Mouse (Mus musculus) monocyte, adult 2 months (primary cell): Measurements from ENCODE around the gene Cx3cr1.

Experiments
- DNase-seq, 2 experiments: peaks; one replicate each; pipeline ENCODE4 v3.0.0; 2022; ENCODE audit warnings: low spot score in 2 of 2, low read depth in 1 of 2

Gene Cx3cr1

DNA sequence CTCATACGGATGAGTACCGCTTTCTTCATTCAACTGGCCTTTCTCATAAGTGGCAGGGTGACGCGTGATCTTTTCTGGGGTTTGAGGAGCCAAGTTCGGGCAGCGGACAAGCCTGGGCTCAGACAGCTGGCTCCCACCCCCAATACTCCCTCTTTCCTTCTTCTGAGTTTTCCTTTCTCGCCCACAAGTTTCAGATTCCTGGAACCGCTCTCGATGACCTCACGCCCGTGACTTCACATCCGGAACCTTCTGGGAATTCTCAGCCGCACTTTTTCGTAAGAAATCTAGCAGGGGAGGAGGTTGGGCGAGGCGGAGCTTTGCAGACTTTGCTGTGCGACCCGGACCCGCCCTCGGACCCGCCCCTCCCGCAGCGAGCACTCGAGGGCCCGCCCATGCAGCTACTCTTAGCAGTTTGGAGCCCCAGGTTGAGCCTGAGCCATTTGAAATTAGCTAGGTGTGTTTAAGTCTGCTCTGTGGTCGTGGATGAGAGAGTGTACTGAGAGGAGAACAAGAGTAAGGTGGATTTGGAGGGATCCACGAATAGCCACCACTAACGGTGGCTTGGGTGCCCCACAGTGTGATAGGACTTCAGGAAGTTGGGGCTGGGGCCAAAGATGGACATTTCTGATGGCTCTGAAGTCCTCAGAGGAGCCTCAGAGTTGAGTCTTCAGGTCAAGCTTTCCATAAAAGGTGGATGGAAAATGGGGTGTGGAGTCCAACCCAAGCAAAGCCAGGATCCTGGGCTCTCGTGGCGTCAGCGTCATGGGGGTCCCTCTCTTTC is 67.5 kb downstream of the Cx3cr1 start:
- peak in 1 of 2 experiments; percentile 61 for DNase-seq

DNA sequence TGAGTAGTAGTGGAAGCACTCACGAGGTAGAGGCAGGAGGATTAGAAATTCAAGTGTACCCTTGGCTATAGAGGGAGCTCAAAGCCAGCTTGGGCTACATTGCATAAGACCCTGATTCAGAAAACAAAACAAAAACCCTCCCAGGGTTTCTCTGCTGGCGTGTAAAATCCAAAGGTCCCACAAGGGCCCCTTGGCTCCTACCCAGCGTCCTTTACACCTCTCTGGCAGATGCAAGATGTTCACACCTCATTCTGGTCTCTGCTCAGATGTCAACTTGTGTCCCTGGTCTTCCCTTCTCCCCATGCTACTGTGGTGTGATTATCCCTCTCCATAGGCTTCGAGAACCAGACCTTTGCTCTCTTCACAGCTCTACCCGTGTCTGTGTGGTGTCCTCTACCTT is 68.9 kb downstream of the Cx3cr1 start:
- no peak for DNase-seq

DNA sequence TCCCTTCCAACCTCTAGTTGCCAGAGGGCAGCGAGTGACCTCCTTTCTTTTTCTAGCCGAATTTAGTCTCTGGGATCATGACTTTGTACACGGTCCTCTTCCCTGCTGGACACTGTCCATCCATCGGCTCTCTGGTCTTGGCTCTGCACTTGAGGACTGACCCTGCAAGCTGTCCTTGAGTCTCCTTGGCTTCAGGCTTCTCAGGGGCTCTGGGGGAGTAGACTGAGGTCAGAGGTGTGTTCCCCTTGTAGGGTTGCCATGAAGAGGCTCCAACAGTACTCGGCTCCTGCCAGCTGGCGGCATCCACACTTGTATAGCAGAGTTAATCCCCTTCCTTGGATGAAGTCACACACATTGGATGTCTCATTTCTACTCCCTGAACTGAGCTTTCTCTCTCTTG is 70.0 kb downstream of the Cx3cr1 start:
- no peak for DNase-seq

DNA sequence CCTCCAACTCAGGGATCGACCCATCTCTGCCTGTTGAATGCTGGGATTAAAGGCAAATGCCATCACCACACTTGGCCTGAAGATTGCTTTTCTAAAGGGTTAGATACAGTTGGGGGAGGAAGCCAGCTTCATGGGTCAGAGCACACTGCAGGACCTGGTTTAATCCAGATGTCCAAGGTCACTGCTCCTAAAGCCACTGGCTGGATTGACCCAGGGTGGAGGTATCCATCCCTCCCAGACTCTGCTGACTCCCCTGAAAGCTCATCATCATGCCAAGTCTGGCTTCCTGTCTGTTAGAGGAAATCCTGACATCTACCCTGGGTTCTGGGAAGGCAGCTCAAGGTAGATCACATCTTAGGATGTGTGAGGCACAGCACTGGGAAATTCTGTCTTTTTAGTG is 70.9 kb downstream of the Cx3cr1 start:
- no peak for DNase-seq

DNA sequence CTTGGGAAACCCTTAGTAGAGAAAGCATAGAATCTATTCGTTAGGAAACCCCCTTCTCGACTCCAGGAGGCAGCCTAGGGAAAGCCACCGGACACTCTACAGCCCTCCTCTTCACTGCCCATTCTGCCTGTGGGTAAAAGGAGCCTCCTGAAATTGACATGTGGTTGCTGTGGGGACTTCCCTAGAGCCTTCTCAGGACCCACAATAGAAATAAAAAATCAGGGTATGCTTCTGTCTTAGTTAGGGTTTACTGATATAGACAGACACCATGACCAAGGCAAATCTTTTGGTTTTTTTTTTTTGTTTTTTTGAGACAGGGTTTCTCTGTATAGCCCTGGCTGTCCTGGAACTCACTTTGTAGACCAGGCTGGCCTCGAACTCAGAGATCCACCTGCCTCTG is 73.6 kb downstream of the Cx3cr1 start:
- no peak for DNase-seq

DNA sequence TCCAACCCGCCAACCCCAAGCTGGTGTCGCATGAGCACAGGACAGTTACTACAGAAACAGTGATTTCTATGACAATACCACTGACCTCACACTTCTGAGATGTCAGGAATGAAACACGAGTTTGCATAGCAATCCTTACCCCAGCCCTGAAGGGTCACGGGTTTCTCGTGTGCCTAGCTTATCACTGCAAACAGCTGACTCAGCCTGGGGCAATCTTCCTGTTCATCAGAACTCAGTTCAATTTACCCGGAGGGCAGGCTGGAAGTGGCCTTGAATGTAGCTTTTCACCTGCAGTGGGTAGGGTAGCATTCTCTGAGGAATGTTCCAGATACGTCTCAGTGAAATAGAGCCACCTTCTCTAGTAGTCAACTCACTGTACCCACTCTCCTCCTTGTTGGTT is 75.5 kb downstream of the Cx3cr1 start:
- DNase-seq: no peak

DNA sequence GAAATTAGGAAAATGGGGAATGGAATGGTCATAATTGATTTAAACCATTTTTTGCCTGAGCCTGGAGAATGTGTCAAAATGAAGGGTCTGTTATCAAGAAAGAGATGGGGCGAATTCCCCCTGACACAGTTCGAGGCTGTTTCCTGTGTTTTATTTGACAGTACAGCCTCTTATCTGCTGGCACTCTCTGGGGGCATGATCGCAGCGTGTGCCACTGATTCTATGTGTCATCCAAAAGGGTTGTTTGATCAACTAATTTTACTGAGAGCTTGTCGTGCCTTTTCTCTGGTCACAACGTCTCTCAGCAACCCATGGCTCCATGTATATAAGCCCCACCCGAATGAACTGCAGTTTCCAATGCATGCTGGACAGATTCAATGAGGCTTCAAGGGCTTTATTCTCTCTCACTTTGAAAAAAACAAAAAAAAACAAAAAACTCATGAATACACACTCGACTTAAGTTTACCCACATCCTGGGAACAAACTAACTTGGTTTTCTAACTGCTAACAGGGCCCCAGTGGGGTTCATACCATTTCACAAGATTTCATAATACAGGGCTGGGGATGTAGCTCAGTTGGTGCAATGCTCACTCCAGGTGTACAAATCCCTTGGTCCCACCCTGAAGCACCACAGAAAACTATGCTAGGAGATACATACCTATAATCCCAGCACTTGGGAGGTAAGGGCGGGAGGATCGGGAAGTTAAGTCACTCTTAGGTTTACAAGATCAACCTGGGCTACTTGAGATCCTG is 76.4 kb downstream of the Cx3cr1 start:
- DNase-seq: no peak

DNA sequence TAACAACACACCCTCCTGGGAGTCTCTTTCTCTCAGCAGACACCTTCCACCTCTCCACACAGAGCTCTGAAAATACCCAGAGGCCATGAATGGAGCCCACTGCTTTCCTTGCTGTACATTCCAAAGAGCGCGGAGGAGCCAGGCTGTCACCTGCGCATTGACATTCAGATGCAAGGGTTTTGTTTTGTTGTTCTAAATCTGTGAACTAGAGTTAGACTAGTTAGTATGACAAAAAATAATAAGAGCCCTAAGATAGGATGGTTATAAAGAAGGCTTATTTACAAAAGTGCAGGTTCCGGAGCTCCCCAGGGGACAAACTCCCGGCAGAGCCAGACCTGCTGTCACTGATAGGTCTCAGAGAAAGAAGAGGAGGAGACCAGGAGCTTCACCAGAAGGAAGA is 78.4 kb downstream of the Cx3cr1 start:
- DNase-seq: no peak

DNA sequence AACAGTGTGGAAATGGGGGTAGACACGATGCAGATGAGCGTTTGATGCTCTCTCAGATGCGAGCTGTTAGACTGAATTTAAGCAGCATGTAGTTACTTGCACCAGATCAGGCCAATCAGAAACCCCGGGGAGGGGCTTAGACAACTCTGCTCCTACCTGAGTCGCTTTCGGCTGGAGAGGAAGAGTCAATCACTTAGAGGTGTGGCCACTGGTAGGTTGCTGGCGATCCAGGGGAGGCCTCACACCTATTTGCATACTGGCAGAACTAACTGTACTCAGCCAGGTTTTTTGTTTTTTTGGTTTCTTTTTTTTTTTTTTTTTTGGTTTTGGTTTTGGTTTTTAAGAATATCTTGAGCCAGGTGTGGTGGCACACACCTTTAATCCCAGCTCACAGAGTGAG is 81.4 kb downstream of the Cx3cr1 start:
- no peak for DNase-seq

DNA sequence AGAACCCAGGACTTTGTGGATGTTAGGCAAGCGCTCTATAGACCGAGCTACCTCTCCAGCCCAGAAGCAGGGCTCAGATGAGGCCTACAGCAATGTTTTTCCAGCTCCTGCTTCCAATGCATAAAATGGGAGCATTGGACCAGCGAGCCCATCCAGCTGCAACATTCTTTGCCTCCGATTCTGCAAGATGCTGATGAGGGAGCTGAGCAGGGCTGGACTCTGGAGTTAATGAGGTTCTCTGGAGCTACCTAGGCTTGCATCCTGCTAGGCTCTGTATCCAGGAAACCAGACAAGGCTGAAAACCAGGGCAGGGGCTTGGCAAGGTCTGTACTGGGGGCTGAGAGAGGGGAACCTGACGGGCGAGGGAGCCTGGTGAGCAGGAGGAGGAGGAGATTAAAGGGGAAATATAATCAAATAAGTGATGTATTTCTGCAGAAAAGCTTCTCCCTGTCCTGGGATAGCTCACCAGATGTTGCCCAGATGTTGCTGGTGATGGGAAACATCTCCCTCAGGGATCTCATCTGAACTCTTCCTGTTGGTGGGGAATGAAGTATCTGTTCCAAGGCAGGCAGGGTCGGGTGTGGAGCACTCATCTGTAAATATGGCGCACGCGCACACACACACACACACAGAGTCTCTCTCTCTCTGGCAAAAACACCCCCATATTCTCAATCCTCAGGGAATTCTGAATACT is 83.7 kb downstream of the Cx3cr1 start:
- no peak for DNase-seq

DNA sequence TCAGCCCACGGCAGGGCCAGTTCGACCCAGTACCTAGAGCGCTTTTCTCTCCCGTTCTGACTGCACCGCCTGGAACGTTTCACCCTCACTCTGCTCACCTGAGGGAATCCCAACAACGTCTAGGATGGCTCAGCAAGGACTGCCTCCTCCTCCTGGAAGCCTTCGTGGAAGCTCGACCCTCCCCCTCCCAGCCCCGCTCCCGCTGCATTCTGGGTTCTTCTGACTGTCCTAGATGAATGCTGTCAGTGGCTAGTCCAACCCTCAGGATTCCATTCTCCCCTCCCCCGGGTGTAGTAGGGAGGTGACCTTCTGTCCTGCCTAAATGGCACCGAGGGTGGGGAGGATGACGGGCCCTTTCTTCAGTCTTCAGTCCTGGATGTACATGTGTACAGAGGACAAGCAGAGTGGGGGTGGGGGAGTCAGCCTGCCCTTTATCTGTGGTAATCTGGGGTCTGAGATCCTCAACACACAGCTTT is 85.1 kb downstream of the Cx3cr1 start, which contains the start of gene Csrnp1:
TSS of gene Csrnp1 (minus strand) at position 123 of the 476 bp plus-strand sequence.
- no peak for DNase-seq

DNA sequence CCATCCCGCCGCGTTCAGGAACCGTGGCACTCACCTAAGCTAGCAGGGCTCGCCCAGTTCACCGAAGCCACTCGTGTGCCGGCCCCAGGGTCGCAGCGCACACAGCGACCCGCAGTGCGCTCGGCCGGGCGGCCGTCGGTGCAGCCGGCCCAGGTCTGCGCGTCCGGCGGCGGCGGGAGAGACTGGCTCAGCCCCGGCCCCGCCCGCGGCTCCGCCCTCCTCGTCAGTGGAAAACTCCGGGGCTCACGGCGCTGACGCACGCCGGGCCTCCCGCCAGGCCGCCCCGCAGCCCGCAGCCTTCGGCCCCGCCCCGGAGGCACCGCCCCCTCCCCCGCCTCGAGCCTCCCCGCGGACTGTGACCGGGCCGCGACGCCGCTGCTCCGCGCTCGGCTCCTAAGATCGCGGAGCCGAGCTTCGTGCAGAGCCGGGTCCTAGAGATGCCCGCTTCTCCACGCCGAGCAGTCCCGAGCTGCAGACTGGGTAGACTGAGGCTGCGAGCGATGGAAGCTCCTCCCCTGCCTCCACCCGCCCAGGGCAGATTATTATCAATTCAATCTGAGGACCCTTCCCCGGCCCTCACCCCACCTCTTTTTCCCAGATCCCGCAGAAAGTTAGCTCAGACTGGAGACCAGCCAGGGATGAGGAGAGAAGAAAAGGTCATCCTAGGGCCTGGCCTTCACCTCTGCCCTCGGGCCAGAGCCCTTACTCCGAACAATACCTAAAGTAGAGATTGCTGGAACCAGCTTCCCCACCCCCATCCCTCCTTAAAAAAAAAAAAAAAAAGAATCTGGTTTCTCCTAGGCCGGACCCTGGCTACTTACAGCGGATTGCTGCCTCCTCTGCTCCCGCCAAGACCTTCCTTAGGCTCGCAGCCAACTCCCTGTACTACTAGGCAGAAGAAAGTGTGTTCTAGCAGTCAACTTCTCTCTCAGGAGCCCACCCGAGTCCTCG is 85.8 kb downstream of the Cx3cr1 start:
- DNase-seq: peak in 1 of 2 experiments; percentile 79

DNA sequence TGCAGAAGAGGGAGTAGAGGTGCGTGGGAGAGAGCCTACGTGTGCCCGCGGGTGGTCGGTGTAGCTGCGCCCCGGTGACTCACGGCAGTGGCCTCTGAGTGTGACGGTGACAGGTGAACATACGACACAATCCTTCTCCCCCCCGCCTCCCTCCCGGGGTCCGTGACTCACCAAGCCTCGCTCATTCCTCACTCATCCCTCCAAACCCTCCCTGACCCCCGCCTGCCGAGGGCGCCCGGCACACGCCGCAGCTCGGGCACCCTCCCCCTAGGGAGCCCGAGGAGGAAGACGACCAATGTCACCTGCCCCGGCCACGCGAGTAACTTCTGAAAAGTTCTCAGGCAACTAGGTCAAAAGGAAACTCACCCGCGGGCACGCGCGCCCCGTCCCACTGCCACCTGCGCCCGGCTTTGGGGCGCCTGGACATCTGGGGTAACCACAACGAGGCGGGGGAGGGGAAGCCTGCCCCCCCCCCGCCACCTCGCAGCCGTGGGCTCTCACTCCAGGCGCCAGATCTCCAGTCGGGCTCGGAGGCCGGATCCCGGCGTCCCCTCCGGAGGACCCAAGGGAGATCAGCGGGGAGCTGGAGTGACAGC is 86.6 kb downstream of the Cx3cr1 start:
- peak in 1 of 2 experiments; percentile 54 for DNase-seq

DNA sequence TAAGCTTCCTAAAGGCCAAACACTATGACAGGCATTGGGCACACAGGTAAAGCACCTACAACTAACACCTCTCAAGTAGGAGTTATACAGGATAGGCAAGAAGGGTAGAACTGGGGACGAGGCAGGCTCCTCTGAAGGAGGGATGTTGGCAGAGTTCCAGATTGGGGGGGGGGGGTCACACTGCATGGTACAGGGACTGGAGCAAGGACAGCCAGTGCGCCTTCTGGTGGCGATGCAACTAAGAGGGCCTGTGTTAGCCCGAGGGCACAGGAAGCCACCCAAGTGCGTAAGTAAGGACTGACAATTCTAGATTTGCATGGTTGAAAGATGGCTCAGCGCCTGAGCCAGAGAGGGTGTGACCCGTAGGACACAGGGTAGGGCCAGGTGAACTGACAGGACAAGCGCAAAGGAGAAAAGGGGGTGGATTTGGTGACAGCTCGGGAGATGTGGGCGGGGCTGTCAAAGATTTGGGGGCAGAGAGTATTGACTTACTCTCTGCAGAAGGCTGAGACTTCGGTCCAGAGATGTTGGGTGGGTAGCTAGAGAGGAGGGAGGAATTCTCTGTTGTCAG is 87.4 kb downstream of the Cx3cr1 start:
- no peak for DNase-seq

DNA sequence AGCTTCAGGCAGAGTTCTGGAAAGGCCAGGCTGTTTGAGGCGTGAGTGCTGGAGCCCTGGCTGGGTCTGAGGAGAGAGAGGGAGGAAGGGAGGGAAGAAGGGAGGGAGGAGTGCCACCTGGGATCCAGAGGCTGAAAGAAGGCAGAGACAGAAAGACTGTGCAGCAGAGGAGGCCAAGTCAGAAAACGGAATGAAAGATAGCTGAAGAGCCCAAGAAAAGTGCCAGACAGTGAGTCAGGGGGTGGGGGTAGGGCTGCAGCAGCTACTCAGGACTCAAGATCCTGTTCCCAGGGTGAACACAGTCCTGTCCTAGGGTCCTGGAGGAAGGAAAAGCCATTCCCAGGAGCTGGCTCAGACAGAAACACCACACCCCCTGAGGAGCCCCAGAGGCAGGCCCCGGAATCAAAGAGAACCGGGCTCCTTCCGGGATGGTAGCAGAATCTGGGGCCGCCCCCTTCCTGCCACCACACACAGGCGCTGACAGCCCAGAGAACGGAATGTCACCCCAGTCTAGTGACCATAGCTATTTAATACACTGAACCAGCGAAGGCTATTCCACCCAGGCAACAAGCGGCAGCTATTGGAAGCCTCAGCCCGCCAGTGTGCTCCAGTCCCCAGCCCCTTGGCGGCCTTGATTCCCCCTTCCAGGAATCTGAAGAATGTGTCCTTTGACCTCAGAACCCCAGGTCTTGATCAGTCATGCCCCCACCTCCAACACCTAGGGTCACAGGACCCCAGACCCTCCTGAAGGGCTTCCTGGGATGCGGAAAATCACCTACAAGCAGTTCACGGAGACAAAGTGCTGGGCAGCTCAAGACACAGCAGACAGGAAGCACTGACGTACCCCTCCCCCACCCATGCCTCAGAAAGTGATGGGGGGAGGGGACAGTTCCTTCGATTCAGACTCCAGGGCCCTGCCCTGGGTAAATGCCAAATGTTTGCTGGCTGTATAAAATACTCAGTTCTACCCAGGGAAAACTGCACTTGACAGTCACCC is 88.2 kb downstream of the Cx3cr1 start:
- DNase-seq: peak in 1 of 2 experiments; percentile 46

DNA sequence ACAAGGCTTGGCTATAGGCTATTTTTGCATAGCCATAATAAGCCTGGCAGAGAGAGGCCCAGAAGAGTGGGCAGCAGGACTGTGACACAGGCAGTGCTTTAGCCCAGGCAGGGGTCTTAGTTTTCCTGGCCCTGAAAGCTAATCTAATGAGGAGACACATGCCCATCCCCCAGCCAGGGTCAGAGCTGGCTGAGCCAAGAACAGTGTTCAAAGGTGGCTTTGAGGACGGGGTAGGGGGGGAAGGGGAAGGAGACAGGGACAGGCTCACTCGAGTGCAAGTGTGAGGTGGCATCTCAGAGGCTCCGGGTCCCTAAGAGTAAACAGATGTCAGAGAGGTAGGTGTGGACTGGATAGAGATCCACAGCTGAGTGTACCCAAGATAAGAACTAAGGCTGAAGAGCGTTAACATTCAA is 88.9 kb downstream of the Cx3cr1 start:
- no peak for DNase-seq

DNA sequence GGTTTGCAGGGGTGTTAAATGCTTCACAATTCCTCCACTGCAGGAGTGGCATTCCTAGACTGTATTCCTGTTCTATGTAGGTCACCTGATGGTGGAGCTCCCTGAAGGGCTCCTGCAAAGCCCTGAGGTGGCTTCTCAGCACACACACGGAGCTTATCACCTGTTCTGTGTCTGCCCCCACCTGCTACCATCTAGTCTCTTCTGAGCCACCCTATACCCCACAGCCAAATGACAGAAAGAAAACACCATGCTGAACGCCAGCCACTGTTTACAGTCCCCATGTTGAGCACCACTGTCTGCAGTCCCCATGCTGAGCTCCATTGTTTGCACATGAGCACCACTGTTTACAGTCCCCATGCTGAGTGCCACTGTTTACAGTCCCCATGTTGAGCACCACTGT is 89.9 kb downstream of the Cx3cr1 start:
- no peak for DNase-seq

DNA sequence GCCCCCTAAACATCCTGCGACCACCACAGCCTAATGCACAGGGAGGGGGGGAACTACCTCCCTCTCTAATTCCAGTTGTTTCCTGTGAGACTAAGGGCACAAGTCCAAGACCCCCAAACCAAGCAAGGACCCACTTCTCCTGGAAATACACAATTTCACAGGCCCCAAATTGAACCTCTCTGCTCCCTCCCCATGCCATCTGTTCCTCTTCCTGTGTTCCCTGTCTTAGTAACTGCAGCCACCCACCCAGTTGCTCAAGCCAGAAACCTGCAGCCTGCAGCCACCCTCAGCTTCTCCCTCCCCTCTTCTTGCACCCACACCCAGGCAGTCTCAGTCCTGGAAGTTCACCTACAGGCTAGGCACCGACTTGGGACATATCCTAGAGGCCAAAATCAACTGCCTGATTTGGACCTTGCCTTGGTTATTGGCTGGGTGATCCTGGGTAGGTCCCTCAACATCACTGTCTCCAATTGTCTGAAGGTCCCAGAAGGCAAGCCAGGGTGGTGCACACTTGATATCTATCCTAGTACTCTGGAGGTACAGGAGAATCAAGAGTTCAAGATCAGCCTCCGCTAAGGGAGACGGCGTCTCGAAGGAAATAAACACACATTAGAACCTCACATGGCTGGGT is 90.8 kb downstream of the Cx3cr1 start:
- no peak for DNase-seq
